In genomic region chr8:45858391-45858790, GRCm38 (mm10) we compare ENCODE assay signal across 10 mouse cellular contexts. TPM values are rescaled to one million over a fixed set of nuclear protein-coding genes. Genes with fewer than 3 reads are reported as not detected.
A peak's percentile ranks its signal among the peaks of the same experiment; 100 is the strongest.
DNase-seq lines count a peak whose midpoint lies in the region; ATAC-seq and TF ChIP-seq lines count a peak whose summit lies in the region.
"Had no signal": no experiment of that assay in that cellular context is flagged by ENCODE, and none has a peak within 500 bp of the region (broad histone marks: within the 10 kb centered on the region; RNA-seq: fewer than 3 reads in every experiment).

No protein-coding gene starts in this region.

- DNase-seq in hindbrain, embryonic 10.5 days (ENCODE audit: low spot score): peak; percentile 25
- no peak for DNase-seq in hindbrain, embryonic 14.5 days (ENCODE audit: low spot score)
- peak; percentile 48 for DNase-seq in ZHBTc4 (ENCODE audit: low read depth, low spot score)
- DNase-seq in kidney, adult 2 months: peak; percentile 23
- no peak for DNase-seq in cerebellum, adult 11 months
- no peak for DNase-seq in spleen, postnatal 36 days (ENCODE audit: low spot score in 2 of 2)
- no peak for DNase-seq in thymus, adult 2 months
- DNase-seq: gastrocnemius, postnatal 10 days had no signal

- ATAC-seq in hindbrain, embryonic 14.5 days (ENCODE audit: low FRiP score): no peak
- ATAC-seq in lung, embryonic 16.5 days (ENCODE audit: low read depth): peak; percentile 46; the same call in 1 of the 2 replicates

- H3K9ac ChIP-seq in hindbrain, embryonic 14.5 days: no peak overlapping the region
- no peak overlapping the region for H3K9ac ChIP-seq in lung, embryonic 16.5 days (ENCODE audit: low read length)

- H3K27me3 ChIP-seq in hindbrain, embryonic 10.5 days (ENCODE audit: insufficient read depth, poor library complexity, severe bottlenecking): no peaks in the 10 kb centered on the region
- no peaks in the 10 kb centered on the region for H3K27me3 ChIP-seq in hindbrain, embryonic 14.5 days (ENCODE audit: control insufficient read depth, insufficient read depth, low read length)
- H3K27me3 ChIP-seq in kidney, adult 2 months (replicated peaks; ENCODE audit: control insufficient read depth, insufficient read depth, low read length): no peaks in the 10 kb centered on the region
- no peaks in the 10 kb centered on the region for H3K27me3 ChIP-seq in lung, embryonic 16.5 days (ENCODE audit: control insufficient read depth, insufficient read depth, low read depth, low read length)
- no peaks in the 10 kb centered on the region for H3K27me3 ChIP-seq in thymus, adult 2 months (ENCODE audit: control insufficient read depth, insufficient read depth, low read length)

- H3K36me3 ChIP-seq in hindbrain, embryonic 10.5 days: no peaks in the 10 kb centered on the region
- no peaks in the 10 kb centered on the region for H3K36me3 ChIP-seq in hindbrain, embryonic 14.5 days (replicated peaks; ENCODE audit: control insufficient read depth, insufficient read depth)
- no peaks in the 10 kb centered on the region for H3K36me3 ChIP-seq in kidney, adult 2 months (ENCODE audit: control insufficient read depth, insufficient read depth, low read length)
- H3K36me3 ChIP-seq in lung, embryonic 16.5 days (ENCODE audit: control insufficient read depth, insufficient read depth, low read length): no peaks in the 10 kb centered on the region
- no peaks in the 10 kb centered on the region for H3K36me3 ChIP-seq in thymus, adult 2 months (ENCODE audit: control insufficient read depth, insufficient read depth, low read length)

- H3K4me1 ChIP-seq in hindbrain, embryonic 10.5 days (replicated peaks): peaks cover 20% of the 10 kb centered on the region
- H3K4me1 ChIP-seq in hindbrain, embryonic 14.5 days (replicated peaks; ENCODE audit: control insufficient read depth, insufficient read depth, low read length): no peaks in the 10 kb centered on the region
- H3K4me1 ChIP-seq in kidney, adult 2 months (ENCODE audit: control insufficient read depth, insufficient read depth, low read length): no peaks in the 10 kb centered on the region
- H3K4me1 ChIP-seq in lung, embryonic 16.5 days (replicated peaks; ENCODE audit: control insufficient read depth, insufficient read depth, low read length): peaks cover 17% of the 10 kb centered on the region
- no peaks in the 10 kb centered on the region for H3K4me1 ChIP-seq in thymus, adult 2 months (replicated peaks; ENCODE audit: control insufficient read depth, insufficient read depth, low read length)

- H3K4me3 ChIP-seq in hindbrain, embryonic 10.5 days: no peak overlapping the region
- no peak overlapping the region for H3K4me3 ChIP-seq in hindbrain, embryonic 14.5 days (replicated peaks; ENCODE audit: low read length)
- H3K4me3 ChIP-seq in kidney, adult 2 months (ENCODE audit: insufficient read depth, low read depth, low read length): no peak overlapping the region
- no peak overlapping the region for H3K4me3 ChIP-seq in lung, embryonic 16.5 days (ENCODE audit: low read length)
- no peak overlapping the region for H3K4me3 ChIP-seq in thymus, adult 2 months (ENCODE audit: control insufficient read depth, insufficient read depth, low read length)

- TF ChIP-seq POLR2A in kidney, adult 2 months (IDR thresholded peaks at IDR 0.05; ENCODE audit: low read depth, low read length): no peak
- no peak for TF ChIP-seq POLR2A in thymus, adult 2 months (IDR thresholded peaks at IDR 0.05; ENCODE audit: control insufficient read depth, extremely low read depth, insufficient read depth, low read length, poor library complexity)

- 41% methylated on average over 9 of the region's 9 CpGs for WGBS in hindbrain, embryonic 10.5 days
- 36% methylated on average over 9 of the region's 9 CpGs for WGBS in hindbrain, embryonic 14.5 days
- WGBS in kidney, adult 2 months: 28% methylated on average over 9 of the region's 9 CpGs
- WGBS in lung, embryonic 16.5 days: 36% methylated on average over 9 of the region's 9 CpGs
- WGBS in thymus, adult 2 months: 82% methylated on average over 9 of the region's 9 CpGs

- H3K9me3 ChIP-seq in hindbrain, embryonic 10.5 days: no peaks in the 10 kb centered on the region
- H3K9me3 ChIP-seq in hindbrain, embryonic 14.5 days (ENCODE audit: control insufficient read depth, low read length): no peaks in the 10 kb centered on the region
- no peaks in the 10 kb centered on the region for H3K9me3 ChIP-seq in lung, embryonic 16.5 days (ENCODE audit: control insufficient read depth, low read length)

- no peak overlapping the region for H3K27ac ChIP-seq in hindbrain, embryonic 10.5 days
- no peak overlapping the region for H3K27ac ChIP-seq in hindbrain, embryonic 14.5 days
- H3K27ac ChIP-seq in kidney, adult 2 months (ENCODE audit: insufficient read depth, low read depth, low read length): no peak overlapping the region; the same call in 1 of the 2 replicates
- peak overlapping the region; percentile 25; the same call in 1 of the 2 replicates for H3K27ac ChIP-seq in lung, embryonic 16.5 days (ENCODE audit: low read length)
- H3K27ac ChIP-seq in thymus, adult 2 months (ENCODE audit: control insufficient read depth, insufficient read depth, low read length): no peak overlapping the region

- H3K4me2 ChIP-seq in hindbrain, embryonic 14.5 days (replicated peaks): no peak overlapping the region
- no peak overlapping the region for H3K4me2 ChIP-seq in lung, embryonic 16.5 days (ENCODE audit: low read depth, low read length)
- H3K4me2 ChIP-seq: liver, embryonic 11.5 days had no signal

- TF ChIP-seq CTCF in kidney, adult 2 months (conservative IDR thresholded peaks at IDR 0.05; ENCODE audit: insufficient read depth, insufficient read length, low read depth, low read length): no peak
- no peak for TF ChIP-seq CTCF in thymus, adult 2 months (IDR thresholded peaks at IDR 0.05; ENCODE audit: borderline replicate concordance, control insufficient read depth, extremely low read depth, insufficient read depth, low read length, poor library complexity)

RNA-seq across cellular contexts. Expression of gene Pdlim3, which starts 26.9 kb away (rescaled TPM):
- 1.0 and 2.8 TPM in 2 replicates for polyA plus RNA-seq in hindbrain, embryonic 10.5 days (2016; fragmentation: Nextera tagmentation; extraction: Ambion mirVana)
- polyA plus RNA-seq in hindbrain, embryonic 14.5 days (2014; fragmentation: Nextera tagmentation; extraction: Ambion mirVana): 19.2 TPM in 2 replicates
- 5.7 and 10.5 TPM in 2 replicates for polyA plus RNA-seq in kidney, adult 2 months (2012; rRNA removed)
- 45.5 and 48.6 TPM in 2 replicates for polyA plus RNA-seq in lung, embryonic 16.5 days (2015; fragmentation: Nextera tagmentation; extraction: Ambion mirVana)
- 8.3 and 11.8 TPM in 2 replicates for polyA plus RNA-seq in thymus, adult 2 months (2012; rRNA removed)

Comparison
In these comparisons a context has a peak if more than half of its experiments do, and no peak if none do; other contexts are left out.
1. DNase-seq: peak in hindbrain, embryonic 10.5 days (single experiment), ZHBTc4 (single experiment) and kidney, adult 2 months (single experiment); none in hindbrain, embryonic 14.5 days (single experiment), cerebellum, adult 11 months (single experiment), spleen, postnatal 36 days (0 of 2) and thymus, adult 2 months (single experiment).